Mouse (Mus musculus): ENCODE results near the gene Krtap19-2.

Krtap19-2 gene

DNA sequence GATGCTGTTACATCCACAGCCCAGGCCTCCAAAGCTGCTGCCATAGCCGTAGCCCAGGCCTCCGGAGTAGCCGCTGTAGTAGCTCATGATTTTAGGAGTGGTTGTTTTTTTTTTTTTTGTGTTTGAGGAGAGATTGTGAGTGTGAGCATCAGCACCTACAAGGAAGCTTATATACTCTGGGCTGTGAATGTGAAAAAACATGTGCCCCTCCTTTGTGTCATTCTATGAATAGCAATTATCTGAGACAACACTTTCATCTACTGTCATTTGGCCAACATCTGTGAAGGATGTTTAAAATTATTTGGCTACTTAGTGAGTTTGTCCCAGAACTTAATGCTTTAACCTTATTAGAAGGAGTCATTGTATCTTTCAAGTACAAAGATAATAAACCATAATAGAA is at the start of gene Krtap19-2:
Krtap19-2 (minus strand) TSS at position 101 of the 400 bp plus-strand sequence.
- DNase-seq, result no peak

DNA sequence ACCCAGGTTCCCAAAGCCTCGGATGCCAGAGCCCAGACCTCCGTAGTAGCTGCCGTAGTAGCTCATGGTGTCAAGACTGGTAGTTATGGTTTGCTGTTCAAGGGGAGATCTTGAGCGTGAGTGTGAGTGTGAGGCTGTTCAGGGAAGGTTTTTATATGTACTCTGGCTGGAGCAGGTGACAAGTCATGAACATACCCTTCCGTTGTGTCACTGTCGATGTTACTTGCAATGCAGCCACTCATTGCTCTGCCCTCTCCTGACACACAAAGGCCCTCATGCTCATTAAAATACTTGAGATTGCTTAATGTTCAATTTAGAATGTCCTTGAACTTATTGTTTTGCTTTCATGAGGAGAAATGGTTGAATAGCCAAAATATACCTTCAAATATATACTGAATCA is 22.3 kb upstream of the Krtap19-2 start, which contains the start of gene Krtap19-5:
Krtap19-5 (minus strand) TSS at position 101 of the 400 bp plus-strand sequence.
- no peak for DNase-seq

DNA sequence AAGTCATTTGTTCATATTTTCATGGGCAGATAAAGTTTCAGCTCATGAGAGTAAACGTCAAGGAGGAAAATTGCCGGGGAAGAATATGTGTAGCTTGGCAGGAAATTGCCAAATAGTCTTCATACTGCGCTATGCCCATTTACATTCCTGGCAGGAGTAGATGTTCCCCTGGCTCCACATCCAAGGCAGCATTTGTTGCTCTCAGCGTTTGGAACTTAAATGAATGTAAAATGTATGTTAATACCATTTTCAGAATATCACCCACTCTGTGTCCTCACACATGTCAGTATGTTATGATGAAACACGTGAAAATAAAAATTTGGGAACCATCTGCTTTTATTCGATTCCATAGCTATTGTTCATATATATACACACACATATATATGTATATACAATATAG is 12.8 kb upstream of the Krtap19-2 start:
- DNase-seq, result no peak

DNA sequence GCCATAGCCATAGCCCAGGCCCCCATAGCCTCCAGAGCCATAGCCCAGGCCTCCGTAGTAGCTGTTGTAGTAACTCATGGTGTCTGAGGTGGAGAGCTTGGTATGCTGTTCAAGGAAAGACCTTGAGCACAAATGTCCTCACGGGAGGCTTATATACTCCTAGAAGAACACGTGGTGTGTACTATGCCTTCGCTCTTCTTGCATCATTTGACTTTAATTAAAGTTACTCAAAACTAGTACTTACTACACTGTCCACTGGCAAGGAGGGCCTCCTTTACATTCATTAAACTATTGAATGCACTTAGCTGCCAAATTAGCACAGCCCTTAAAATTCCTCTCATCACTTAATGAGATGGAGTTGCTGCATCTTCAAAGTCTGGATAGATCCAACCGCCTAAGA is 10.9 kb upstream of the Krtap19-2 start, which contains the start of gene Krtap19-4:
Krtap19-4 (minus strand) TSS at position 101 of the 400 bp plus-strand sequence.
- DNase-seq, result no peak

DNA sequence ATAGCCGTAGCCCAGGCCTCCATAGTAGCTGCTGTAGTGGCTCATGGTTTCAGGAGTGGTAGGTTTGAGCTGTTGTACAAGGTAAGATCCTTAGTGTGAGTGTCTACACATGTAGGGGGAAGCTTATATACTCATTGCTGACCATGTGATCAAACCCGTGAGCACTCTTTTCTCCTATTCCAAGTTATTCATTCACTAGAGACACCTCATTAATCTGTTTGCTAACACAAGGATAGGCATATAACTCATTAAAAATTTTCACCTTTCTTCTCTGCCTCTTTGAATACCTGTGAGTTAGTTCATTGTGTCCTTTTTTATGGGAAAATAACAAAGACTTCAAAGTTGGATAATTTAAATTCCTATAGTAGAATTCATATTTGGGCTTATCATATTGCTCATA is 3.9 kb upstream of the Krtap19-2 start, which contains the start of gene Krtap19-3:
Krtap19-3 (minus strand) TSS at position 101 of the 400 bp plus-strand sequence.
- no peak for DNase-seq

DNA sequence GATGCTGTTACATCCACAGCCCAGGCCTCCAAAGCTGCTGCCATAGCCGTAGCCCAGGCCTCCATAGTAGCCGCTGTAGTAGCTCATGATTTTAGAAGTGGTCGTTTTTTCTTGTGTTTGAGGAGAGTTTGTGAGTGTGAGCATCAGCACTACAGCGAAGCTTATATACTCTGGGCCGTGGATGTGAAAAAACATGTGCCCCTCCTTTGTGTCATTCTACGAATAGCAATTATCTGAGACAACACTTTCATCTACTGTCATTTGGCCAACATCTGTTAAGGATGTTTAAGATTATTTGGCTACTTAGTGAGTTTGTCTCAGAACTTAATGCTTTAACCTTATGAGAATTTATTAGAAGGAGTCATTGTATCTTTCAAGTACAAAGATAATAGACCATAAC is 4.8 kb downstream of the Krtap19-2 start, which contains the start of gene Krtap19-1:
Krtap19-1 (minus strand) TSS at position 101 of the 400 bp plus-strand sequence.
- DNase-seq, result no peak

DNA sequence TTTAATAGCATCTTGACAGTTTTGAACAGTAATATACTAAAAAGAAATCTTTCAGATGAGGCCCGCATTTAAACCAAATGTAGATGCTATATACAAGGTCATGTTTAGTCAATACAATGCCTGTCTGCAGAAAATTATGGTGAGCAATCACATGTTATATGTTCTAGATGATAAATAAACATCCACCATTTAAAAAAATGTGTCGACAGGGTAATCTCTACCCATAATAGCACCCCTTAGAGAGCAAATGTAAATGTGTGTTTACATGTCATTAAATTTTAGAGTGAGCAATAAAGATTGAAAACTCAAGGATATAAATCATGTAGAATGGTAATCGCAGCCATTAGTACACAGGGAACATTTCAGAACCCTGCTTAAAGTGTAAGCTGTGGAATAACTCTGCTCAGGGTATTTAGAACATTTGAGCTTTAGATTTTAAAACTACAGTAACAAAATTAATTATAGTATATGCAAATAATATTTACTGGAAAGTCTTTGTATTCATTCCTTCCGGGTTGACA is 9.1 kb downstream of the Krtap19-2 start:
- no peak for DNase-seq

DNA sequence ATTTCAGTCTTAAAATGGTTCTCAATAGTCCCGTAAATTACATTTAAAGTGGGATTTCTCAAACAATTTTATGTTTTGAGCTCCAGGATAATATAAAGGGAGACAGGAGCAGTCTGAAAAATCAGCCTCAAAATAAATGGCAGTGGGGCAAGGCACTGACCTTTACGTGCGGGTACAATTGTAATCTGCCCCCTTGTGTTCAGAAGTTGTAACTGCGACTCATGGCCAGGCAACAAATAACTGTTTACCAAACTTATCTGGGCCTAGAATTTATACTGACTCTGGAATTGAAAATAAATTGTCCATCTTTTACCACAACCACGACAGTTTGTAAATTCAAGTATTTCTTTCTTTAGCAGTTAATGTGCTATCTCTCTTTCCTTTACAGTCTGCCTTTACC is 22.6 kb downstream of the Krtap19-2 start:
- peak; percentile 10 to 15 for DNase-seq

DNA sequence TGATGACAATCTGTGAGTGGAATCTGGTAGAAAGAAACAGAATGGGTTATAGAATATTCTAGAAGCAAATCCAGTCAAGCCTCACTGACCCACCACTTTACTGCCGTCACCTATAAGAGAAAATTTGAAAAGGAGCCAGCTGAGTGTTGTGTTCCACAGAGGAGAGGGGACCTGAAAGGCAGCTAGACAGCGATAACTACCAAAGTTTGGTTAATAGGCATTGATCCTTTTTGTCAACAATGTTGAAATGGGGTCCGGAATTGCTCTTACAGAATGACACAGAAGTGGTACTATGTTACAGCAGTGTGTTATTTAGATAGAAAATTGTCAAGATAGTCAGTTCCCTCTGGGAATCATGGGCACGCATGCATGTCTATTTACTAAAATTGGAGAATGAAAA is 25.5 kb downstream of the Krtap19-2 start:
- no peak for DNase-seq

DNA sequence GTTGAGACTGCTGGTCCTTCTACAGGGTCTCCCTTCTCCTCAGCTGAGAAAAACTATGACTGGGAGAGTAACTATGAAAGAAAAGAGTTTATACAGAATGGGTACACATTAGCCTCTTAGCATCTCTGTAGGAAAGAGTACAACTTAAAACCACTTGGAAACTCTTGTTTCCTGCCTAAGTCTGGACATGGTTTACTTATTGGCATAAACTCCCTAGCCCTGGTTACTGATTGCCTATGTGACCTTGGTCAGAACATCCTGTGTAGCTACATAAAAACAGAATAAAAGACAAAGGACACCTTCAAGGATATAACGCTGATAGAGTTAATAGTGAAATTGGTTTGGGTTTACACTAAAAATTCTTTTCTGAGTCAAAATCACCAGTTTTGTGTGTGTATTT is 26.7 kb downstream of the Krtap19-2 start:
- no peak for DNase-seq

DNA sequence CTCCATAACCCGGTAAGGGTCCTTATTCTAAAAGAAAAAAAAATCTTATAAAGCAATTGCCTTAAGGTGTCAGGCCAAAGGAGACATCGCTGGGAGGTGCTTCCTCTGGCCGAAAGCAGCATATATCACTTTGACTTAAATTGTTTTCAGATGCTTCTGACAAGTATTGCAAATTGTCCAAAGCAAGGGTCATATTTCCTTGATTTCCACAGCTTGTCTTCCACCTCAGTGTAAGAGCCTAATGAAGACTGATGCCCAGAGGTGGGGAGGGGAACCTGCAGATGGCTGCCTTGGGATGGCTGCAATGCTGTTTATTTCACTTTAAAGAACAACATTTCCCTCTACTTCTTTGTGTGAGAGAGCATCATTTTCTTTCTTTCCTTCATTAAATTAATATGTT is 47.1 kb downstream of the Krtap19-2 start:
- DNase-seq, result no peak

DNA sequence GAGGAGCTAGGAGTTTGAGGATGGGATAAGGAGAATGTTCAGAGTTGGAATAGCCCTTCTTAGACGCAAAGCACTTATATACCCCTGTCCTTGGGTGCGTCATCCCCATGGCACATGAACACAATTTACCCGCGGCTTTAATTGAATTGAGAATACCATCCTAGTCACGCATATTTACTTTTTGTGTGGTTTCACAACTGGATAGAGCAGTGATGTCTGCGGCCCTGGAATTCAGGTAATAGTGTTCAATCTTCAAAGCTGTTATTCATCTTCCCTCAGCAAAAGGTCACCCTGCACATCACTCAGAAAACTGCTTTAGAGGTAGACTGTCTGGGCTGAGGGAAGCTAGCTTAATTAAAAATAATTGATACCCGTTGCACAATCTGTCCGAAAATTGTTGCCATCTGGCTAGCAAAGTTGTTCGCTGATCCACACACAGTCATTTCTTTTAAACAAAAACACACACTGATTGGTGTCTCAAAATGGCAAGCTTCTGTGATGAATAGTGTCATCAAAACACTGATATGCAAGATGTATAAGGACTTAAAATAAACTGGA is 47.9 kb downstream of the Krtap19-2 start, which contains the start of gene Krtap14:
Krtap14 (minus strand) TSS at position 51 of the 558 bp plus-strand sequence.
- no peak for DNase-seq

DNA sequence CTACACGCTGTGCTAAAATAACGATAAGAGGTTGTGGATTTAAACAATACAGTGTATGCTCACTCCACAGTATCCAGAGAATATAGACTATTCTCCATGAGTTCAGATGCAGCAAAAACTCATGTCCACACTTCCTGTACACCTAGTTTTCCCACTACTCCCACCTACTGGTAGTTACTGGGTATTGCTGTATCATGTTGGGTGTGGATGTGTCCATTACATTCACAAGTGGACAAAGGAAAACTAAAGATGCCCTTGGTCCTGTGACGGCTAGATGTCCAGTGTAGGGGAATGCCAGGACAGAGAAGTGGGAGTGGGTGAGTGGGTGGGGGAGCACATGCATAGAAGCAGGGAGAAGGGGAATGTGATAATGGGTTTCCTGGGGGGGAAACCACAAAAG is 50.3 kb downstream of the Krtap19-2 start:
- peak; percentile 4 to 13 for DNase-seq
